Mouse (Mus musculus) limb, embryonic 12.5 days (tissue): ENCODE measurements at regions not wholly inside any gene's neighbourhood (a gene's known extent, or its start where the extent isn't known, plus 50 kb on each side); places are given as distances from the start of the nearest gene placed in this dataset.

Experiments
- ATAC-seq: fragments of 200-750 bp; cut with Nextera tagmentation; 2 replicates; pipeline ENCODE4 v1.8.0; 2017; ENCODE audit warnings: low read depth, moderate TSS enrichment; ENCODE audit not compliant: insufficient number of reproducible peaks, insufficient read depth, low FRiP score, low TSS enrichment
- H3K27ac ChIP-seq: fragments of 300-500 bp; sonication (generic); 2 replicates; pipeline ENCODE4 v1.5.1; 2016; ENCODE audit warnings: mild to moderate bottlenecking, moderate library complexity
- H3K27me3 ChIP-seq: fragments of 300-500 bp; sonication (generic); 2 replicates; pipeline ENCODE4 v1.6.1; 2016; ENCODE audit warnings: mild to moderate bottlenecking, moderate library complexity
- H3K36me3 ChIP-seq: fragments of 300-500 bp; sonication (generic); 2 replicates; pipeline ENCODE4 v1.6.1; 2016; ENCODE audit warnings: mild to moderate bottlenecking, moderate library complexity
- H3K4me1 ChIP-seq: fragments of 300-500 bp; sonication (generic); replicated peaks from 2 replicates; pipeline ENCODE4 v1.6.1; 2016
- H3K4me2 ChIP-seq: fragments of 300-500 bp; sonication (generic); 2 replicates; pipeline ENCODE4 v1.6.1; 2016; ENCODE audit warnings: mild to moderate bottlenecking, moderate library complexity
- H3K4me3 ChIP-seq: fragments of 300-500 bp; sonication (generic); replicated peaks from 2 replicates; pipeline ENCODE4 v1.5.1; 2016; ENCODE audit warnings: mild to moderate bottlenecking
- H3K9ac ChIP-seq: fragments of 300-500 bp; sonication (generic); replicated peaks from 2 replicates; pipeline ENCODE4 v1.6.1; 2016; ENCODE audit warnings: mild to moderate bottlenecking, moderate library complexity
- H3K9me3 ChIP-seq: fragments of 300-500 bp; sonication (generic); 2 replicates; pipeline ENCODE4 v1.6.1; 2016; ENCODE audit warnings: mild to moderate bottlenecking, moderate library complexity
- WGBS: fragments of 180-500 bp; shearing (Covaris S2); methylation state at CpG from one replicate; pipeline ENCODE4 v1.1.7; 2016; 5-methylcytosine and 5-hydroxymethylcytosine counted together

GRCm38 (mm10) chr11:44127088-44127487 is 226.1 kb upstream of the Adra1b start:
- Histone ChIP-seq H3K4me2 (no peak overlapping the region), H3K9me3 (no peaks in the 10 kb centered on the region), H3K4me1 (no peaks in the 10 kb centered on the region), H3K27me3 (no peaks in the 10 kb centered on the region), H3K27ac (no peak overlapping the region), H3K9ac (no peak overlapping the region), H3K4me3 (no peak overlapping the region), H3K36me3 (no peaks in the 10 kb centered on the region)
- no peak for ATAC-seq
- WGBS: 63% methylated on average over 9 of the region's 9 CpGs

GRCm38 (mm10) chr11:44128481-44128880 is 227.5 kb upstream of the Adra1b start:
- WGBS: 86% methylated on average over 6 of the region's 6 CpGs

GRCm38 (mm10) chr11:44133244-44133643 is 232.2 kb upstream of the Adra1b start:
- WGBS: 81% methylated on average over 7 of the region's 7 CpGs
- no peak for ATAC-seq
- Histone ChIP-seq H3K4me3 (no peak overlapping the region), H3K27ac (no peak overlapping the region), H3K4me1 (no peaks in the 10 kb centered on the region), H3K9ac (no peak overlapping the region), H3K4me2 (no peak overlapping the region), H3K36me3 (no peaks in the 10 kb centered on the region), H3K27me3 (no peaks in the 10 kb centered on the region), H3K9me3 (no peaks in the 10 kb centered on the region)

More at GRCm38 (mm10) chr11:44128481-44128880, 227.5 kb upstream of the Adra1b start:
- H3K9ac ChIP-seq: no peak overlapping the region
- no peaks in the 10 kb centered on the region for H3K36me3 ChIP-seq
- H3K27ac ChIP-seq: no peak overlapping the region
- H3K4me3 ChIP-seq: no peak overlapping the region
- no peak for ATAC-seq
- H3K27me3 ChIP-seq: no peaks in the 10 kb centered on the region
- H3K9me3 ChIP-seq: no peaks in the 10 kb centered on the region
- no peaks in the 10 kb centered on the region for H3K4me1 ChIP-seq
- no peak overlapping the region for H3K4me2 ChIP-seq

- Histone ChIP-seq H3K4me1 (no peaks in the 10 kb centered on the region), H3K9me3 (no peaks in the 10 kb centered on the region), H3K9ac (no peak overlapping the region), H3K27me3 (no peaks in the 10 kb centered on the region), H3K4me3 (no peak overlapping the region), H3K27ac (no peak overlapping the region), H3K4me2 (no peak overlapping the region), H3K36me3 (no peaks in the 10 kb centered on the region)
- WGBS: 87% methylated on average over 3 of the region's 3 CpGs
- ATAC-seq: no peak
Observed at GRCm38 (mm10) chr11:44136024-44136423, 235.0 kb upstream of the Adra1b start.

GRCm38 (mm10) chr11:44142996-44143395 is 242.0 kb upstream of the Adra1b start:
- H3K36me3 ChIP-seq: no peaks in the 10 kb centered on the region
- ATAC-seq: no peak
- H3K9me3 ChIP-seq: no peaks in the 10 kb centered on the region
- no peak overlapping the region for H3K9ac ChIP-seq
- no peak overlapping the region for H3K27ac ChIP-seq
- no peaks in the 10 kb centered on the region for H3K4me1 ChIP-seq
- H3K27me3 ChIP-seq: no peaks in the 10 kb centered on the region
- no peak overlapping the region for H3K4me3 ChIP-seq
- H3K4me2 ChIP-seq: no peak overlapping the region
- 85% methylated on average over 4 of the region's 4 CpGs for WGBS

- WGBS: 84% methylated on average over 3 of the region's 3 CpGs
- no peak for ATAC-seq
- H3K9me3 ChIP-seq: no peaks in the 10 kb centered on the region
- no peak overlapping the region for H3K27ac ChIP-seq
- H3K4me1 ChIP-seq: no peaks in the 10 kb centered on the region
- H3K4me2 ChIP-seq: no peak overlapping the region
- H3K9ac ChIP-seq: no peak overlapping the region
- no peaks in the 10 kb centered on the region for H3K27me3 ChIP-seq
- H3K36me3 ChIP-seq: no peaks in the 10 kb centered on the region
- H3K4me3 ChIP-seq: no peak overlapping the region
Observed at GRCm38 (mm10) chr11:44144477-44144876, 243.5 kb upstream of the Adra1b start.

- Histone ChIP-seq H3K4me1 (no peaks in the 10 kb centered on the region), H3K4me3 (no peak overlapping the region), H3K9ac (no peak overlapping the region), H3K36me3 (no peaks in the 10 kb centered on the region), H3K27me3 (no peaks in the 10 kb centered on the region), H3K9me3 (no peaks in the 10 kb centered on the region), H3K4me2 (no peak overlapping the region), H3K27ac (no peak overlapping the region)
- no peak for ATAC-seq
- WGBS: 93% methylated on average over 3 of the region's 3 CpGs
Observed at GRCm38 (mm10) chr11:44146419-44146818, 245.4 kb upstream of the Adra1b start.

- no peak overlapping the region for H3K9ac ChIP-seq
- no peak for ATAC-seq
- H3K27me3 ChIP-seq: no peaks in the 10 kb centered on the region
- no peak overlapping the region for H3K4me3 ChIP-seq
- H3K4me2 ChIP-seq: no peak overlapping the region
- 87% methylated on average over 3 of the region's 3 CpGs for WGBS
- no peak overlapping the region for H3K27ac ChIP-seq
- H3K4me1 ChIP-seq: no peaks in the 10 kb centered on the region
- H3K9me3 ChIP-seq: no peaks in the 10 kb centered on the region
- H3K36me3 ChIP-seq: no peaks in the 10 kb centered on the region
Observed at GRCm38 (mm10) chr11:44153576-44153975, 246.3 kb upstream of the Il12b start.

GRCm38 (mm10) chr11:44155591-44155990 is 244.3 kb upstream of the Il12b start:
- H3K27me3 ChIP-seq: no peaks in the 10 kb centered on the region
- no peak overlapping the region for H3K27ac ChIP-seq
- no peak for ATAC-seq
- WGBS: 49% methylated on average over 2 of the region's 2 CpGs
- H3K4me3 ChIP-seq: no peak overlapping the region
- H3K4me2 ChIP-seq: no peak overlapping the region
- no peaks in the 10 kb centered on the region for H3K4me1 ChIP-seq
- no peaks in the 10 kb centered on the region for H3K9me3 ChIP-seq
- no peak overlapping the region for H3K9ac ChIP-seq
- no peaks in the 10 kb centered on the region for H3K36me3 ChIP-seq

- H3K4me3 ChIP-seq: no peak overlapping the region
- no peak overlapping the region for H3K9ac ChIP-seq
- no peak overlapping the region for H3K4me2 ChIP-seq
- H3K27me3 ChIP-seq: no peaks in the 10 kb centered on the region
- H3K36me3 ChIP-seq: no peaks in the 10 kb centered on the region
- no peak overlapping the region for H3K27ac ChIP-seq
- no peaks in the 10 kb centered on the region for H3K4me1 ChIP-seq
- 45% methylated on average over 5 of the region's 5 CpGs for WGBS
- H3K9me3 ChIP-seq: no peaks in the 10 kb centered on the region
- ATAC-seq: no peak
Observed at GRCm38 (mm10) chr11:44156081-44156480, 243.8 kb upstream of the Il12b start.

GRCm38 (mm10) chr11:44156490-44157345 is 243.1 kb upstream of the Il12b start:
- Histone ChIP-seq H3K9me3 (no peaks in the 10 kb centered on the region), H3K4me1 (no peaks in the 10 kb centered on the region), H3K27me3 (no peaks in the 10 kb centered on the region), H3K27ac (no peak overlapping the region), H3K4me2 (no peak overlapping the region), H3K9ac (no peak overlapping the region), H3K4me3 (no peak overlapping the region), H3K36me3 (no peaks in the 10 kb centered on the region)
- 80% methylated on average over 3 of the region's 3 CpGs for WGBS
- no peak for ATAC-seq

GRCm38 (mm10) chr11:44158236-44158635 is 241.6 kb upstream of the Il12b start:
- H3K9ac ChIP-seq: no peak overlapping the region
- no peak for ATAC-seq
- H3K27me3 ChIP-seq: no peaks in the 10 kb centered on the region
- H3K4me2 ChIP-seq: no peak overlapping the region
- no peaks in the 10 kb centered on the region for H3K4me1 ChIP-seq
- 62% methylated on average over 5 of the region's 5 CpGs for whole genome bisulfite sequencing
- no peak overlapping the region for H3K27ac ChIP-seq
- no peaks in the 10 kb centered on the region for H3K36me3 ChIP-seq
- H3K9me3 ChIP-seq: no peaks in the 10 kb centered on the region
- no peak overlapping the region for H3K4me3 ChIP-seq
